Mouse (Mus musculus): ENCODE results near the gene Slc25a21.

- TF ChIP-seq EP300 (optimal IDR thresholded peaks at IDR 0.05): no peak
- no peak for TF ChIP-seq CTCF (IDR thresholded peaks at IDR 0.05; ENCODE audit: low read depth)
Observed at GRCm38 (mm10) chr12:56905222-56905621, 292.1 kb downstream of the Slc25a21 start.
